14 mouse cellular contexts compared by ENCODE assay signal in genomic region chr6:72068436-72068835, GRCm38 (mm10).
"Had no signal": no experiment of that assay in that cellular context is flagged by ENCODE, and none has a peak within 500 bp of the region (broad histone marks: within the 10 kb centered on the region; RNA-seq: fewer than 3 reads in every experiment).

No protein-coding gene starts in this region.

- ATAC-seq: hindbrain, postnatal 0 days had no signal

- DNase-seq: kidney, postnatal 14 days; left cerebral cortex, postnatal 4 days; lung, embryonic 14.5 days; midbrain, embryonic 14.5 days; right cerebral cortex, postnatal 4 days; spleen, adult 18-20 months; thymus, adult 18-20 months; thymus, postnatal 14 days had no signal

- H3K27me3 ChIP-seq: kidney, embryonic 15.5 days; limb, embryonic 13.5 days; neural tube, embryonic 12.5 days had no signal

- H3K4me2 ChIP-seq: kidney, embryonic 15.5 days; limb, embryonic 13.5 days; lung, embryonic 14.5 days; neural tube, embryonic 12.5 days had no signal

- H3K36me3 ChIP-seq: kidney, embryonic 15.5 days; limb, embryonic 13.5 days; neural tube, embryonic 12.5 days had no signal

- H3K9ac ChIP-seq: kidney, embryonic 15.5 days; limb, embryonic 13.5 days; liver, embryonic 14.5 days; lung, embryonic 14.5 days; neural tube, embryonic 12.5 days had no signal

- H3K9me3 ChIP-seq: kidney, embryonic 15.5 days; limb, embryonic 13.5 days; neural tube, embryonic 12.5 days had no signal

- H3K27ac ChIP-seq: hindbrain, postnatal 0 days; kidney, embryonic 15.5 days; layer of hippocampus, adult 2 months; limb, embryonic 13.5 days; liver, embryonic 14.5 days; neural tube, embryonic 12.5 days had no signal

- H3K4me1 ChIP-seq: kidney, embryonic 15.5 days; limb, embryonic 13.5 days; neural tube, embryonic 12.5 days had no signal

- H3K4me3 ChIP-seq: kidney, embryonic 15.5 days; layer of hippocampus, adult 2 months; limb, embryonic 13.5 days; neural tube, embryonic 12.5 days had no signal
